Mouse (Mus musculus) A20 (cell line): ENCODE measurements around the gene Usp36.

ENCODE experiments used
- DNase-seq: peaks from one replicate; pipeline ENCODE4 v3.0.0-alpha.2; 2011; ENCODE audit warnings: low read depth, low spot score

Usp36 gene

GRCm38 (mm10) chr11:118222917-118223316, 67.1 kb downstream of the Usp36 start:
- DNase-seq: no peak

- DNase-seq: no peak
Measured at GRCm38 (mm10) chr11:118222351-118222885, 67.6 kb downstream of the Usp36 start.

DNA sequence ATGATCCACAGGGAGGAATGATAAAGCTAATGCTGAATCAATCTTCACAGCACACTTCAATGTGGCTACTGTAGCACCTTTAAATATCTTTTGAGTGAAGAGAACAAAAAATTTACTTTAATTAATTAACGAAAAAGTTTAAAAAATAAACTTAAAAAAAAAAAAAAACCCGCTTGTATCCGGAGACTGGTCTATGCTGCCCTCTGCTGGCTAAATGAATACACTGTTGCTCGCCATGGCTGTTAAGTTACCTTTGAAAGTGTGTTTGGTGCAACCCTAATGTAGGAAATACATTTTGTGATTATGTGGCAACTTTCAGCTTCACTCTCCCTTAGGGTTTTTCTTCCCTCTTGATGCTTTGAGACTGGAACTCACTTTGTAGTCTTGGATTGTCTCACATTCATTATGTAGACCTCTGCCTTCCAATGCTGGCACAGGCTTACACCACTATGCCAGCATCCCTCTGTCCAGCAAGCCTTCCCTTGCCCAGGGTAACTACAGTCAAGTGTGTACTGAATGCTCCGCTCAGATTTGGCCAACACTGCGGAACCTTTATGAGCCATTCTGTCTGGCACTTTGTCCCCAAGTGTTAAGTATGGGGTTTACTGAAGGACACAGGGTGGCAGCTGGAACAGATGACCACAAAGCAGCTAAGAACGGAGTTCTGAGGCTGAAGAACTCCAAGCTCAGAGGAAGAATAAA, 69.3 kb downstream of the Usp36 start:
- peak; percentile 74 for DNase-seq

DNA sequence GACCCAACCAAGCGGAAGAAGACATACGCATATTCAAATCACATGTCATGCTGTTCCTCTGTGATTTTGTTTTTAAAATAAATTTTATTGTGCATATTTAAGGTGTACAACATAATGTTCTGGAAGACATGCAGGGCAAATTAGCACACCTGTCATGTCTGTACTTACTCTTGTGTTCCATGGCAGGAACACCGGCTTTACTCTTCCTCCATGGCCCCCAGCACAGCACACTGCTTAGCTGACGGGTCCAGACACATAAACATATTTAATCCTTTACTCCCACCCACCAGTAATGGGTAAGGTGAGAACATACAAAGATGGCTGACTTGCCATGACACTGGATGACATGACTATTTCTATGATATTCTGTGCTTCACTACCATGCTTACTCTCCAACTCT, 71.0 kb downstream of the Usp36 start:
- no peak for DNase-seq

DNA sequence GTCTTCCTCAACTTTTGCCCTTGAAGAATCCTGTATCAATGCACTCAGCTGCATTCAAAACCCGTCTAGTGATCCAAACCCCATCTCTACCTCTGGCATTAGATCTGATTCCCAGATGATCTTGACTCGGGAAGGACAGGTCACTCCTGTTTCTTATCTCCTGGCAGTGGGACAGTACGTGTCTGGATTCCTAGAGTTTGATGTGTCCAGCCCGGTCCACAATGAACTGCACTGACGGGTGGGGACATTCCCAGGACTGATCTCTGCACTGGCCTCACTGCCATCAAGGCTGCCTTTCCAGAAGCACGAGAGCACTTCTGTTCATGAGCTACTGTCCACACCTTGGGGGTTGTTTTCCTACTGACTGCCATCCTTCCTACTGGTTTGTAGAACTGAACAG, 73.6 kb downstream of the Usp36 start:
- no peak for DNase-seq

- no peak for DNase-seq
Measured at GRCm38 (mm10) chr11:118215928-118216458, 74.1 kb downstream of the Usp36 start.

DNA sequence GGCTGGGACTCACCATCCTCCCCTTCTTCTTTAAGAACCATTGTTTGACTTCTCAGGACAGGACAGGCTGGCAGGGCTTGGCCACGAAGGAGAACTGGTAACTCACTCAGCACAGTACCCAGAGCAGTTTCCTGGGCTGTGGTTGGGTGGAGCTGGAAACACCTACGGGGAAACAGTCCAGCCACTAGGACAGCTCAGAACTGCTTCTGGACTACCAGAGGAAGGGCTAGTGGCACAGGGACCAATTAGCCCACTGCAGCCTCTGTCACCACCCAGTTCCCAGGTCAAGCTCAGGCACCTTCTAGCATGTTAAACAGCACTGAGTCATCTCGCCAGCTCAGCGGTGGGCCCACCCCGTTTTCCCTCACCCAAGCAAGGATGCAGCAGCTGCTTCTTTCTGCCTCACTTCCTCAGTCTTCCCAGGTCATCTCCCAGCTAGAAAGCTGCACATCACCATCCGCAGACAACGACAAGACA, 77.4 kb downstream of the Usp36 start:
- peak; percentile 73 for DNase-seq

DNA sequence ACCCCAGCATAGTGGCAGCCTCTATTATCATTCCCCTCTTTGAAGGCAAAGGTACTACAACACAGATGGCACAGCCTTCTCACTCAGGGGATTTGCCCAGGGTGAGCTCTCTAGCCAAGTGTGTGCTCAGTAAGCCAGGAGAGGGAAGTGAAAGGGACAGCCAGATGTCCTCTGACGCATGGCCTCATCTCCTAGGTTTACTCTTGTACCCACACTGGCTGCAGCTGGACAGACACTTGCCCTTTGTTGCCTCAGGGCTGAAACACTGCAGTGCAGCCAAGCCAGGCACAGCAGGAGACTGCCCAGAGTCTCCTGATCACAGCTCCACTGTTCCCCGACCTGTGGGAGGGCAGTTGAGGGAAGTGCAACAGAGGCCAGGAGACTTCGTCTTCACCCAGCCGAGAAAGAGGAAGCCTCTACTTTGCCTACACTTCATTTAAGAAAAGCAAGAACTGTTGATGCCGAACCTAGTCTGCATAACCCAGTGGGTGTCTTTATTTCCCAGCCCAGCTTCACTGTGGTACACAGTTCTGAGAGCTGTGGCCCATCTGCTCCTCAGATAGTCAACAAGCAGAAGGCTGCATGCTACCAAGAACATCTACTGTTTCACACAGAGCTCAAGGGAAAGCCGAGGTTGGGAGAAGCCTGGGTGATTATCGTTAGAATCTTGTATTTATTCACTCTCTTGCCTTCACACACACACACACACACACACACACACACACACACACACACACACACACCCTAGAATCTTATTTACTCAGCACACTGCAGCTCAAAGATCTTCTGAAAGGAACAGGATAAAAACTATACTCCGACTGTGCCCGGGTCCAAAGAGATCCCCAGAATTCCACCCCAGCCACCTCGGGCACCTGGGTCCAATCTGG, 78.1 kb downstream of the Usp36 start:
- DNase-seq: peak; percentile 95

GRCm38 (mm10) chr11:118210962-118211361, 79.1 kb downstream of the Usp36 start:
- peak; percentile 49 for DNase-seq

DNA sequence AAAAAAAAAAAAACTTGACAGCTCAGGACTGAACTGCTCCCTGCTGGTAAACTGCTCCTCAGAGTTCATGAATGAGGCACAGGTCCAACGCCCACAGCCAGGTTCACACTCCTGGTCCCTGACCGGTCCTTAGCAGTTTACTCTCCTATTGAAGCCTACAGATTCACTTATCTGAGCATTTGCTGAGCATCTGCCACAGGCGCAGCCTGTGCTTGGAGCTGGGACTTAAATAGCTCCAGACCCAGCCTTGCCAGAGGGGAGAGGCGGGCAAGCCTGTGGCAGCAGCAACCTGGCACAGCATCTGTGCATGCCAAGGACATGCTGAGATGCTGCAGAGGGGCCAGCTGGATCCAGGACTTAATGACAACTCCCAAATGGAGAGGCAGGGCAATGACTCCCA, 79.9 kb downstream of the Usp36 start:
- no peak for DNase-seq
